Mouse (Mus musculus) hindbrain, embryonic 15.5 days (tissue): Measurements from ENCODE around the gene Slc22a12. TPM values are rescaled to one million over a fixed set of nuclear protein-coding genes. Genes with fewer than 3 reads are reported as not detected.

Source experiments
- ATAC-seq: fragments of 200-750 bp; cut with Nextera tagmentation; 2 replicates; pipeline ENCODE4 v1.8.0; 2017; ENCODE audit warnings: low read depth, moderate number of reproducible peaks, moderate TSS enrichment; ENCODE audit not compliant: low FRiP score
- H3K27ac ChIP-seq: fragments of 300-500 bp; sonication (generic); replicated peaks from 2 replicates; pipeline ENCODE4 v1.5.1; 2015; ENCODE audit warnings: mild to moderate bottlenecking, inconsistent platforms
- H3K27me3 ChIP-seq: fragments of 300-500 bp; sonication (generic); 2 replicates; pipeline ENCODE4 v1.6.1; 2015; ENCODE audit warnings: control low read depth, inconsistent platforms
- H3K36me3 ChIP-seq: fragments of 300-500 bp; sonication (generic); 2 replicates; pipeline ENCODE4 v1.6.1; 2015; ENCODE audit warnings: control low read depth, inconsistent platforms
- H3K4me1 ChIP-seq: fragments of 300-500 bp; sonication (generic); replicated peaks from 2 replicates; pipeline ENCODE4 v1.6.1; 2015; ENCODE audit warnings: control low read depth, inconsistent platforms
- H3K4me2 ChIP-seq: fragments of 300-500 bp; sonication (generic); 2 replicates; pipeline ENCODE4 v1.6.1; 2015; ENCODE audit warnings: moderate library complexity, mild to moderate bottlenecking, inconsistent platforms
- H3K4me3 ChIP-seq: fragments of 300-500 bp; sonication (generic); 2 replicates; pipeline ENCODE4 v1.5.1; 2015; ENCODE audit warnings: mild to moderate bottlenecking, inconsistent platforms
- H3K9ac ChIP-seq: fragments of 300-500 bp; sonication (generic); 2 replicates; pipeline ENCODE4 v1.6.1; 2015; ENCODE audit warnings: inconsistent platforms
- H3K9me3 ChIP-seq: fragments of 300-500 bp; sonication (generic); 2 replicates; pipeline ENCODE4 v1.6.1; 2016; ENCODE audit warnings: control low read depth, inconsistent platforms
- WGBS: fragments of 180-500 bp; shearing (Covaris S2); methylation state at CpG from one replicate; pipeline ENCODE4 v1.1.7; 2015; 5-methylcytosine and 5-hydroxymethylcytosine counted together
- polyA plus RNA-seq: library from polyadenylated mRNA; unstranded; fragments of >200 nt; fragmentation: Nextera tagmentation; extraction: Ambion mirVana; gene quantifications from 2 replicates; pipeline ENCODE4 v1.2.1, GENCODE M21; 2015

Slc22a12 gene
- polyA plus RNA-seq, 1 experiment from 2014 or later: not detected

DNA sequence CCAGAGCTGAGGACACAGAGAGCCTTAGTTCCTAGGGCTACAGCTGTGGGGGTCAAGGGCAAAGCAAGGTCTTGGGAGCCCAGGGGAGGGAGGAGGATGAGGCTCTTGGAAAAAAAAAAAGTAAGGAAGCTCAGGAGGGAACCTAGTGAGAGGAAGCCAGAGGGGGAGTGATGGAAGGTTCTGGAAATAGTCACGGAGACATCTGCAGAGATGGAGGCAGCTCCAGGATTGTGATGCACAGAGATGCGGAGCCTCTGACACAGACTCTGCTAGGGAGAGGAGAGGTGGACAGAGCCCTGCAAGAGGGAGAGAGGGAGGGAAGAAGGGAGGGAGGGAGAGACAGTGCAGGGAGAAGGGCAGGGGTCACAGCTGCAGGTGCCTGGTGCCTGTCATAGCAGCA is 32.3 kb downstream of the Slc22a12 start:
- no peak for ATAC-seq
- no peaks in the 10 kb centered on the region for H3K9me3 ChIP-seq
- peaks cover 50% of the 10 kb centered on the region for H3K36me3 ChIP-seq
- H3K9ac ChIP-seq: no peak overlapping the region
- H3K4me1 ChIP-seq: peaks cover 23% of the 10 kb centered on the region
- 87% methylated on average over 2 of the region's 2 CpGs for WGBS
- H3K4me3 ChIP-seq: no peak overlapping the region
- H3K4me2 ChIP-seq: no peak overlapping the region
- H3K27me3 ChIP-seq: no peaks in the 10 kb centered on the region
- H3K27ac ChIP-seq: no peak overlapping the region

DNA sequence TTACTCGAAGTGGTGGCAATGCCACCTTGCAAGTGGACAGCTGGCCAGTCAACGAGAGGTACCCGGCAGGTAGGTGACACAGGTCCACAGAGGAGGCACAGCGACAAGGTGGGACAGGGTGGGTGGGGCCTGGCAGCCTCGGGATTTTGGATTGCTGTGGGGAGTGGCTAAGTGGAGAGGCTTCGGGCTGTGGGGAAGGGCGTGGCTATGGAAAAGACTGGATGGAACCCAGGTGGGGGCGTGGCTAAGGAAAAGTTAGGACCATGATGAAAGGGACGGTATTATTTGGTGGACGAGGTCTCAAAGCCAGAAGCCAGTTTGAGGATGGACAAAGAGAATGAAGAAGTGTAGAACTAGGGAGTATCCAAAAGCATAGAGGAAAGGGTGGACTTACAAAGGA is 33.0 kb downstream of the Slc22a12 start:
- Histone ChIP-seq H3K27ac (no peak overlapping the region), H3K36me3 (peaks cover 52% of the 10 kb centered on the region), H3K27me3 (no peaks in the 10 kb centered on the region), H3K4me2 (no peak overlapping the region), H3K4me3 (no peak overlapping the region), H3K9ac (no peak overlapping the region), H3K9me3 (no peaks in the 10 kb centered on the region), H3K4me1 (peaks cover 29% of the 10 kb centered on the region)
- no peak for ATAC-seq
- 83% methylated on average over 10 of the region's 10 CpGs for WGBS

DNA sequence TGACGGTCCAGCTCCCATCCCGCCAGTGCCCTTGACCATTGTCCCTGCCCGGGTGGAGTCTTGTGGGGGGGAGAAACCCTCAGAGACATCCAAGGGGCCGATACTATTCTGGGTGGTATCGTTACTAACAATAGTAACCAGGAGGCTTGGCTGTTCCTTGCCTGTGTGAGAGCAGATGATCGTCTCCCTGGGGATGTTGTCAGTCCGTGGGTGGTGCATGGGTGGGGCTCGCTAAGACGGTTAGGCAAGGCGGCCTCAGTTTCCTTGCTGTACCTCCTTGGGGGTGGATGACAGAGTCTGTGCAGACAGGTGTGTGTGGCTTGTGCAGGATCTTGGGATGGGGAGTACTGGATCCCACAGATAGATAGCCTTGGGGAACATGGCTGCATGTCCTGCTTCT is 35.4 kb downstream of the Slc22a12 start:
- 48% methylated on average over 10 of the region's 10 CpGs for WGBS
- H3K27ac ChIP-seq: no peak overlapping the region
- H3K9ac ChIP-seq: no peak overlapping the region
- no peaks in the 10 kb centered on the region for H3K9me3 ChIP-seq
- H3K4me1 ChIP-seq: peaks cover 46% of the 10 kb centered on the region
- no peak for ATAC-seq
- no peak overlapping the region for H3K4me3 ChIP-seq
- H3K27me3 ChIP-seq: no peaks in the 10 kb centered on the region
- H3K4me2 ChIP-seq: no peak overlapping the region
- H3K36me3 ChIP-seq: peaks cover 50% of the 10 kb centered on the region

DNA sequence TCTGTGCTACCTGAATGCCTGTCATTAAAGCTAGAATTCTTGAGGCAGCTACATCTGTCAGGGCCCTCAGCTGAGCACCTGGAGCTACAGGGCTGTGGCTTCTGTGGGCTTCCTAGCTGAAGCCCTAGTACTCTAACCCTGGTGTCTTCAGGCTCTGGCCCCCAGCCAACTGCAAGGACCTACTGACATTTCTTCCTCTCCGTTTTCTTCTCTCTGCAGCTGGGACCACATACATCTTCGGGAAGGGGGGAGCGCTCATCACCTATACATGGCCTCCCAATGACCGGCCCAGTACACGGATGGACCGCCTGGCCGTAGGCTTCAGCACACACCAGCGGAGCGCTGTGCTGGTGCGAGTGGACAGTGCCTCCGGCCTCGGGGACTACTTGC is 38.2 kb downstream of the Slc22a12 start:
- Histone ChIP-seq H3K27me3 (no peaks in the 10 kb centered on the region), H3K4me2 (peak overlapping the region; percentile 95; the same call in 1 of the 2 replicates), H3K4me3 (no peak overlapping the region), H3K4me1 (peaks cover 73% of the 10 kb centered on the region), H3K27ac (peak overlapping the region; percentile 89; the same call in 1 of the 2 replicates), H3K9me3 (no peaks in the 10 kb centered on the region), H3K36me3 (peaks cover 28% of the 10 kb centered on the region), H3K9ac (no peak overlapping the region)
- 84% methylated on average over 12 of the region's 12 CpGs for WGBS
- ATAC-seq: no peak

DNA sequence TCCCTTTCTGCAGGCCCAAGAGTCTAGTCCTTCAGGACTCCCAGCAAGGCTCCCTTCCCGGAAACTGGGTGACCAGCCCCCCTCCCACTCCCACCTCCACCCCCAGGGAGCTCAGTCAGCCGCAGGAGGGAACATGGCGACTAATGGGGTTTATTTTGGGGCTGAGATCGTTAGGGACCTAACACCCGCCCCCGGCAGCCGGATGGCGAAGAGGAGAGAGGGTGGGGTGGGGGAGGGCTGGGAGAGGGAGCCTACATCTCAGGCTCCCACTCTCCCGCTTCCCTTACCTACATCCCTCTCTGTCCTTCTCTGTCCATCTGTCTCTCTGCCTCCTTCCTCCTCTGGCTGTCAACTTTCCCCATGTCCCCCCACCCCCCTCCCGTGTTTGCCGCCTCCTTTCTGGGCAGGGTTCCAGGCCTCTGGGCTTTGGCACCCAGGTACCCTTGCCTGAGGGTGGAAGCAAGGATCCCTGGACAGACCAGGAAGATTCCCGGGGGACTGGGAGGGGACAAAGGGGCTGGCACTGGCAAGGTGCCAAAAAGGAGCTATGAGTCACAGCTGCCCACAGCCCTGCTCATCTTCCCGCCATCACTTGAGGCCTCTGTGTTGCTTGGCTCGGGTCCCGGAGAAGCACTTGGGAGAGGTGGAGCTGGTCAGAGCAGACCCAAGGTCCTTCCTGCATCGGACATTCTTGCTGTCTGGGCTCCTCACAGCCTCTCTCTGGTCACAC is 38.7 kb downstream of the Slc22a12 start:
- no peak for ATAC-seq
- no peaks in the 10 kb centered on the region for H3K27me3 ChIP-seq
- peaks cover 22% of the 10 kb centered on the region for H3K36me3 ChIP-seq
- WGBS: 27% methylated on average over 14 of the region's 16 CpGs
- H3K27ac ChIP-seq: peak overlapping the region; percentile 89; the same call in 1 of the 2 replicates
- no peak overlapping the region for H3K4me3 ChIP-seq
- no peaks in the 10 kb centered on the region for H3K9me3 ChIP-seq
- peak overlapping the region; percentile 95 for H3K4me2 ChIP-seq
- H3K9ac ChIP-seq: no peak overlapping the region
- H3K4me1 ChIP-seq: peaks cover 75% of the 10 kb centered on the region

DNA sequence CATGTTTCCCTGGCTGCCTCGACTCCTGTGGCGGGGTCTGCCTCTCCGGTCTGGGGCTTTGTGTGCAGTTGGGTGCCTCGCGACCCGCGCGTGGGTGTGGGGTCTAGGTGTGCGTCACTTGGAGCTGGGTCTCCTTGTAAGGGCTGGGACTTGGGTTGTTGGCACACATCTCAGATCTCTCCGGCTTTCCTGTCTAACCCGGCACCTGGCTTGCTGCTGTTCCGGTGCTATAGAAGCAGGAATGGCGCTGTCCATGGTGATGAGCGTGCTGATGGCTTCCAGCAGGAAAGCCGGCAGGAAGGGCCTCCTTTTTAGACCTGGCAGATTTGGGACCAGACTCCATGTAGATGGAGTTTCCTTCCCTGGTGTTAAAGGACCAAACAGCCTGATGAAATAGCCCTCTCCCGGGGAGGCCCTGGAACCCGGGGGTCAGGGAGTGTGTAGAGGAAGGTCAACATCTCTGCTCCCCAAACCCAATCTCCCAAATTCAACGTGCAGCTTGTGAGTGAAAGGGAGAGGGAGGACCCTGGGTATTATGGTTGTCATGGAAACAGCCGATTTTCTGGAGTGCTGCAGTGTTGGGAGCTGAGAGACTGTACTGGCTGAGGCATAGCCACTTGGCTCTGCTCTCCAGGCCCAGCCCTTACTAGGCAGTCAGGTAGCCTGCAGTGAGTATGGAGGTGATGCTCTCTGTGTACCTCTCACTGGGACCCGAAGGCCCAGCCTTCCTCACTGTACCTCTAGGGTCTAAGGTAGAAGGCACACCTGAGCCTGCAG is 40.1 kb downstream of the Slc22a12 start:
- Histone ChIP-seq H3K4me2 (peak overlapping the region; percentile 95), H3K27ac (peak overlapping the region; percentile 89), H3K36me3 (peaks cover 22% of the 10 kb centered on the region), H3K4me1 (peaks cover 75% of the 10 kb centered on the region), H3K4me3 (peak overlapping the region; percentile 98), H3K27me3 (no peaks in the 10 kb centered on the region), H3K9me3 (no peaks in the 10 kb centered on the region), H3K9ac (peak overlapping the region; percentile 54)
- ATAC-seq: peak; percentile 24; the same call in 1 of the 2 replicates
- WGBS: 5% methylated on average over 20 of the region's 20 CpGs

DNA sequence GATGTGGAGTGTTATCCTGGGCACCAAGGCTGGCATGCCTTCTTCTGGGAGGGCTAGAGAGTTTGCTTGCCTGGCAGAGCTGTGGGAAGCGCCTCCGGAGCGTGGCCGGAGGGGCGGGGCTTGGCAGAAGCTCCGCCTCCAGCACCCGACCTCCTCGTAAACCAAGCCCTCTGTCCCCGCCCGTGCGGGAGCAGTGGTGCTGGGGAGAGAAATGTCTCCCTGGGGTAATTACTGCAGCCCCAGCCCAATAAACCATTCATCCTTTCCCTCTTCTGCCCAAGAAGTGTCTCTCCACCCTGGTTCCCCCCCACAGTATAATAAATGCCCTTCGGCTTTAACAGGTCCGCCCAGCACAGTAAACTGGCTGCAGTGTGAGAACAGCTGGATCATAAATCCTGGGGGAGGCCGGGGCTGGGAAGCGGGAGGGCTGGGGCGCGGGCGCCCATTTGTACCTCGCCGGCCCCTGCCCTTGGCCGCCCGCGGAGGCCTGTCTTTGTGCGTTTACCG is 40.7 kb downstream of the Slc22a12 start:
- Histone ChIP-seq H3K27ac (peak overlapping the region; percentile 89), H3K4me1 (peaks cover 72% of the 10 kb centered on the region), H3K27me3 (no peaks in the 10 kb centered on the region), H3K36me3 (peaks cover 22% of the 10 kb centered on the region), H3K9ac (peak overlapping the region; percentile 54), H3K9me3 (no peaks in the 10 kb centered on the region), H3K4me3 (peak overlapping the region; percentile 98), H3K4me2 (peak overlapping the region; percentile 95)
- peak; percentile 49 for ATAC-seq
- WGBS: under 1% methylated on average over 25 of the region's 25 CpGs

DNA sequence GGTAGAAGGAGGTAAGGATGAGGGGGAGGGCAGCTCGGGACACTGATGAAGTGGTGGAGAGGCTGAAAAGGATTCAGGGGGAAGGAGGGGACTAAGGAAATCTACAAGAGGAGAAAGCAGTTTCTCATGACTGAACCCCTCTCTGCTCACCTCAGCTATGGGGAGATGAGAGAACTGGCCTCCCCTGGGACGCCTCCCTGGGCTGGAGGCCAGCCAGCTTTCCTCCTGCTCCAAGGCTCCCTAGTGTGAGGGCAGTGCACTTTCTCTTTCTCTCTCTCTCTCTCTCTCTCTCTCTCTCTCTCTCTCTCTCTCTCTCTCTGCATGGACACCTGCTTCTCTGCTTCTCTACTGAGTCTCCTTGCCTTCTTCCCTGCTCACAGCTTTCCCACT is 42.2 kb downstream of the Slc22a12 start:
- peaks cover 10% of the 10 kb centered on the region for H3K36me3 ChIP-seq
- H3K4me2 ChIP-seq: peak overlapping the region; percentile 95
- no peak for ATAC-seq
- H3K27me3 ChIP-seq: no peaks in the 10 kb centered on the region
- H3K4me1 ChIP-seq: peaks cover 75% of the 10 kb centered on the region
- peak overlapping the region; percentile 98 for H3K27ac ChIP-seq
- no peaks in the 10 kb centered on the region for H3K9me3 ChIP-seq
- H3K4me3 ChIP-seq: peak overlapping the region; percentile 98
- WGBS: 27% methylated on average over 2 of the region's 2 CpGs
- peak overlapping the region; percentile 99 for H3K9ac ChIP-seq

DNA sequence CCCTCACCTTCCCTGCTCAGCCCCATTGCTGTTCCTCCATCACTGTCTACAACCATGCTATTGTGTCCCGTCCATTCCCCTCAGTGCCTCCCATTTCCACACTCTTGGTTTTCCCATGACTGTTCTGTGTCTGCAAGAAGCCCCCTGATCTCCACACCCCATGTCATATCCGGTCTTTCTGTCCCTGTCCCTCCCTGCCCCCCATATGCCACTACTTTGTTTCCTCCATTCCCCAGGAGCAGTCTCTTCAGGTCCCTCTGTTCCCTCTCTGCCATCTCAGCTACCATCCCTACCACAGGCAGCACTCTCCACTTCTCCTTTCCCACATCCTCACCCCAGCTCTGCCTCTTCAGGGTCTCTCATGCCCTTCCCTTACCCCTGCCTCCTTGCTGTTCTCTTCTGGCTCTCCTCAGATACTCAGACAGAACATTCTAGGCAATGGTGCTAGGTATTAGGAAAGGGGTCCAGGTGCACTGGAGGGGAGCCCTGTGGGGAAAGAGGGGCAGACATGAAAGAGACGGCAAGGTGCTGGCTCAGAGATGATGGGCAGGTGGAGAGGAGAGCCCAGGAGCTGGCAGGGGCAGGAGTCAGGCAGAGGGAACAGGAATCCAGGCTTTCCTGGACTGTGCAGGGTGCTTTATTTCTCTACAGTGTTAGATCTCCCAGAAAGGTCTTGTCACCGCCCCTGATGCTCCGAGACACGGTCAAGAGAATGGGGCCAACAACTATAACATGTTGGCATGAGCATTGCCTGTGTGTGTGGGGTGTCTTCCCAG is 42.8 kb downstream of the Slc22a12 start:
- H3K4me2 ChIP-seq: peak overlapping the region; percentile 95
- H3K4me3 ChIP-seq: peak overlapping the region; percentile 98
- peaks cover 4% of the 10 kb centered on the region for H3K36me3 ChIP-seq
- peak overlapping the region; percentile 99 for H3K9ac ChIP-seq
- ATAC-seq: no peak
- H3K9me3 ChIP-seq: no peaks in the 10 kb centered on the region
- no peaks in the 10 kb centered on the region for H3K27me3 ChIP-seq
- peak overlapping the region; percentile 98 for H3K27ac ChIP-seq
- WGBS: 36% methylated on average over 6 of the region's 6 CpGs
- H3K4me1 ChIP-seq: peaks cover 75% of the 10 kb centered on the region

DNA sequence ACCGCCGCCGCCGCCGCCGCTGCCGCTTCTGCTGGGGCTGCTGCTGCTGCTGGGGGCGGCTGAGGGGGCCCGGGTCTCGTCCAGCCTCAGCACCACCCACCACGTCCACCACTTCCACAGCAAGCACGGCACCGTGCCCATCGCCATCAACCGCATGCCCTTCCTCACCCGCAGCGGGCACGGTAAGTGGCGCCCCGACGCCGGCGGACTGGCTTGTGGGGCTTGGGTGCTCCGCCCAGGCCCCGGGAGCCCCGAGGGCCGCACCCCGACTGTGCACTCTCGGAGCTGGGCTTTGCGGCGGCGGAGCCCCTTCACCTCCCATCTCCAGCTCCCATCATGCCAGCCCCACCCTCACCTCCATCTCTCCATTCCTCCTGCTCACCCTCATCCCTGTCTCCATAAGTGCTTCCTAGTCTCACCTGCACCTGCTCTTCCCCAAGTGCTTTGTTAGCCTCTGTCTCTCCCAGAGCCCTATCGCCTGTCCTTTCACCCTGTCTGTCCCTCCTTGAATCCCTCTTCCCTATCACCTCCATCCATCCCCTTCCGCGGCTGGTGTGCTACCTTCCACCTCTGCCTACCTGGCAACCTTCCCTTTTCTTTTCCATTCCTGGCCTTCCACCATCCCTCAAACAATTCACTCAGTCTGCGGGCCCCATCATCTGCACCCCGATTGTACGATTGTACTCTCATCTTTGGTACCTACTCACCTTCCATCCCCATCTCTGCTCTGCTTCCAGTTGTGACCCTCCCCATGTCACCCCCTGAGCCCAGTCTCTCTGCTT is 44.3 kb downstream of the Slc22a12 start:
- Histone ChIP-seq H3K27me3 (no peaks in the 10 kb centered on the region), H3K4me3 (peak overlapping the region; percentile 98), H3K4me2 (peak overlapping the region; percentile 95), H3K9ac (peak overlapping the region; percentile 99), H3K27ac (peak overlapping the region; percentile 98), H3K9me3 (no peaks in the 10 kb centered on the region), H3K4me1 (peaks cover 66% of the 10 kb centered on the region), H3K36me3 (no peaks in the 10 kb centered on the region)
- ATAC-seq: no peak
- WGBS: 5% methylated on average over 28 of the region's 38 CpGs

DNA sequence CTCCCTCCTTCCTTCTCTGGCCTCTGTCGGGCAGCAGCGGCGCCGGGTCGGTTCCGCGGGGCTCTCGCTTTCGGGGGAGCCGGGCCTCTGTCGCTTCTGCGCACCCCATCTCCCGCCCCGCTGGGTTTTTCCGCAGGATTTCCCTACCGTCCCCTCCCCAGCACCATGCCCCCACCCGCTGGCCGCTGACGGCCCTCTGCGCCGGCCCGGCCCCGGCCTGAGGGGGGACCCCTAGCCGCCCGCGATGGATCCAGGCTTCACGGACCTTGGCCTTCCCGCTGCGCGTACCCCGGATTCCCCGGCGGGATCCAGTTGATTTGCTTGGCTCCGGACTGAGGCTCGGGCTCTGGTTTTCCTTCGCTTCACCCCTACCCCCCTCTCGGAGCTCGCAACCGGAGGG is 45.0 kb downstream of the Slc22a12 start:
- peaks cover 59% of the 10 kb centered on the region for H3K4me1 ChIP-seq
- H3K4me3 ChIP-seq: peak overlapping the region; percentile 98
- peak overlapping the region; percentile 98 for H3K27ac ChIP-seq
- peak overlapping the region; percentile 95 for H3K4me2 ChIP-seq
- H3K9ac ChIP-seq: peak overlapping the region; percentile 99
- 0% methylated on average over 31 of the region's 39 CpGs for WGBS
- H3K9me3 ChIP-seq: no peaks in the 10 kb centered on the region
- H3K36me3 ChIP-seq: no peaks in the 10 kb centered on the region
- H3K27me3 ChIP-seq: no peaks in the 10 kb centered on the region
- ATAC-seq: peak; percentile 16
